In the genomic region with DNA sequence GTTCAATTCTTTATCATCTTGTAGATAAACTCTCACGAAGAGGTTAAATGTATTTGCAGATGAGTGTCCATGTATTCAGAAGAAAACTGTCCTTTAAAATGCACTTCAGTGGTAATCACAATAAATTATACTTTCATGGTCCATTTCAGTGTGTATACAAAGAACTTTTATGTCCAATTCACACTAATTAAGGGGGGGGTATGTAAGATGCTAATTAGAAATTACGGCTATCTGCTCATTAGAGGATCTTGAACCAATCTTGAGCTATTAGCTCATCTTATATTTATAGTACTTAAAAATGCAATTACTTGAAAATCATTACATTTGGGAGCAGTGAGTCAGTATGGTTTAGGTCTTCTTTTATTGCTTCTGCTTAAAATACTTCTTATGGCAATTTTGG, we compare ENCODE assay signal across 25 mouse cellular contexts. TPM values are rescaled to one million over a fixed set of nuclear protein-coding genes. Genes with fewer than 3 reads are reported as not detected.
DNase-seq lines count a peak whose midpoint lies in the region; ATAC-seq and TF ChIP-seq lines count a peak whose summit lies in the region.
"Had no signal": no experiment of that assay in that cellular context is flagged by ENCODE, and none has a peak within 500 bp of the region (broad histone marks: within the 10 kb centered on the region; RNA-seq: fewer than 3 reads in every experiment).

No protein-coding gene starts in this region.

- intact Hi-C loops in heart, postnatal 25 days (cut with DNase I): no loop called here

- no peaks in the 10 kb centered on the region for H3K36me3 ChIP-seq in forebrain, embryonic 13.5 days (ENCODE audit: poor library complexity, severe bottlenecking)
- H3K36me3 ChIP-seq in forebrain, postnatal 0 days (ENCODE audit: insufficient read depth): no peaks in the 10 kb centered on the region
- no peaks in the 10 kb centered on the region for H3K36me3 ChIP-seq in heart, embryonic 14.5 days (ENCODE audit: control insufficient read depth, insufficient read depth, low read length)
- H3K36me3 ChIP-seq: embryonic facial prominence, embryonic 10.5 days; embryonic facial prominence, embryonic 13.5 days; hindbrain, embryonic 10.5 days; hindbrain, embryonic 13.5 days; intestine, embryonic 15.5 days had no signal

- DNase-seq in forebrain, postnatal 0 days: no peak
- DNase-seq in heart, postnatal 25 days (ENCODE audit: low spot score): no peak
- peak; percentile 66 for DNase-seq in retina, postnatal 1 day
- DNase-seq in retina, embryonic 14.5 days (ENCODE audit: low spot score): no peak
- DNase-seq: adrenal gland, adult 2 months; adrenal gland, postnatal 14 days; cerebellum, adult 11-12 months; cerebellum, adult 8-10 months; cerebellum, postnatal 10 days; cerebellum, postnatal 36 days; embryo, embryonic 11 days; gastrocnemius, adult 2 months; gastrocnemius, postnatal 14 days; heart, postnatal 14 days; kidney, adult 11 months had no signal

- 25% methylated on average over 2 of the region's 2 CpGs for WGBS in forebrain, embryonic 13.5 days
- 29% methylated on average over 2 of the region's 2 CpGs for WGBS in forebrain, postnatal 0 days
- 53% methylated on average over 2 of the region's 2 CpGs for WGBS in heart, embryonic 14.5 days

- no peaks in the 10 kb centered on the region for H3K9me3 ChIP-seq in forebrain, embryonic 13.5 days (replicated peaks)
- H3K9me3 ChIP-seq in forebrain, postnatal 0 days (ENCODE audit: low read length): no peaks in the 10 kb centered on the region
- no peaks in the 10 kb centered on the region for H3K9me3 ChIP-seq in heart, embryonic 14.5 days (ENCODE audit: control insufficient read depth, low read length)
- H3K9me3 ChIP-seq: embryonic facial prominence, embryonic 10.5 days; embryonic facial prominence, embryonic 13.5 days; hindbrain, embryonic 10.5 days; hindbrain, embryonic 13.5 days; intestine, embryonic 15.5 days had no signal

- ATAC-seq in forebrain, embryonic 13.5 days: peak; percentile 64; the same call in 1 of the 2 replicates
- ATAC-seq in forebrain, postnatal 0 days: no peak
- ATAC-seq in heart, embryonic 14.5 days (ENCODE audit: insufficient number of reproducible peaks, insufficient read depth, low FRiP score, low read depth): no peak
- ATAC-seq: CD4-positive, CD25-positive, alpha-beta regulatory T cell, adult 4 months; hindbrain, embryonic 16.5 days; intestine, embryonic 15.5 days had no signal

- H3K4me2 ChIP-seq in forebrain, embryonic 13.5 days: no peak overlapping the region
- no peak overlapping the region for H3K4me2 ChIP-seq in forebrain, postnatal 0 days (ENCODE audit: low read depth)
- H3K4me2 ChIP-seq in heart, embryonic 14.5 days (ENCODE audit: low read length): peak overlapping the region; percentile 42
- H3K4me2 ChIP-seq: embryonic facial prominence, embryonic 13.5 days; hindbrain, embryonic 13.5 days; intestine, embryonic 15.5 days had no signal

- H3K4me3 ChIP-seq in forebrain, embryonic 13.5 days: no peak overlapping the region
- no peak overlapping the region for H3K4me3 ChIP-seq in forebrain, postnatal 0 days (ENCODE audit: low read depth, low read length)
- H3K4me3 ChIP-seq in heart, embryonic 14.5 days (ENCODE audit: control insufficient read depth in 1 of 2, insufficient read depth in 1 of 2, low read depth in 1 of 2, low read length in 2 of 2): no peak overlapping the region
- H3K4me3 ChIP-seq: embryonic facial prominence, embryonic 10.5 days; embryonic facial prominence, embryonic 13.5 days; erythroblast, embryonic 14.5 days; gastrocnemius, adult 2 months; hindbrain, embryonic 10.5 days; hindbrain, embryonic 13.5 days; intestine, embryonic 15.5 days had no signal

- TF ChIP-seq CTCF in forebrain, postnatal 0 days (IDR thresholded peaks at IDR 0.05; ENCODE audit: low read depth): no peak

- H3K27me3 ChIP-seq in forebrain, embryonic 13.5 days: no peaks in the 10 kb centered on the region
- no peaks in the 10 kb centered on the region for H3K27me3 ChIP-seq in forebrain, postnatal 0 days (ENCODE audit: insufficient read depth, low read length)
- H3K27me3 ChIP-seq in heart, embryonic 14.5 days (ENCODE audit: control insufficient read depth, insufficient read depth, low read length): no peaks in the 10 kb centered on the region
- H3K27me3 ChIP-seq: embryonic facial prominence, embryonic 13.5 days; hindbrain, embryonic 13.5 days; intestine, embryonic 15.5 days had no signal

- H3K9ac ChIP-seq in forebrain, embryonic 13.5 days: no peak overlapping the region
- H3K9ac ChIP-seq in forebrain, postnatal 0 days: no peak overlapping the region
- no peak overlapping the region for H3K9ac ChIP-seq in heart, embryonic 14.5 days (ENCODE audit: low read length)
- H3K9ac ChIP-seq: embryonic facial prominence, embryonic 13.5 days; hindbrain, embryonic 13.5 days; intestine, embryonic 15.5 days had no signal

- H3K27ac ChIP-seq in forebrain, embryonic 13.5 days: no peak overlapping the region
- no peak overlapping the region for H3K27ac ChIP-seq in forebrain, postnatal 0 days (ENCODE audit: low read depth, low read length)
- H3K27ac ChIP-seq in heart, embryonic 14.5 days (replicated peaks in 1 of 2; ENCODE audit: control insufficient read depth in 1 of 2, insufficient read depth in 1 of 2, low read depth in 2 of 2, low read length in 2 of 2): peak overlapping the region in 1 of 2 experiments; percentile 0; a peak in 1 of 4 replicates
- H3K27ac ChIP-seq: embryonic facial prominence, embryonic 10.5 days; embryonic facial prominence, embryonic 13.5 days; gastrocnemius, adult 2 months; hindbrain, embryonic 10.5 days; hindbrain, embryonic 13.5 days; intestine, embryonic 15.5 days had no signal

- H3K4me1 ChIP-seq in forebrain, embryonic 13.5 days: peaks cover 20% of the 10 kb centered on the region
- no peaks in the 10 kb centered on the region for H3K4me1 ChIP-seq in forebrain, postnatal 0 days (ENCODE audit: insufficient read depth)
- H3K4me1 ChIP-seq in heart, embryonic 14.5 days (ENCODE audit: control insufficient read depth in 2 of 2, insufficient read depth in 2 of 2, low read length in 2 of 2): peaks cover 12 to 52% of the 10 kb centered on the region in 2 experiments
- H3K4me1 ChIP-seq: embryonic facial prominence, embryonic 13.5 days had no signal

RNA-seq across cellular contexts. Expression of a gene that starts 31.6 kb away (rescaled TPM):
- polyA plus RNA-seq in forebrain, embryonic 13.5 days (2015; fragmentation: Nextera tagmentation; extraction: Ambion mirVana): 38.5 and 39.6 TPM in 2 replicates
- total RNA-seq in forebrain, postnatal 0 days (2014; rRNA removed): 16.3 and 24.8 TPM in 2 replicates
- polyA plus RNA-seq in forebrain, postnatal 0 days (2015; fragmentation: Nextera tagmentation; extraction: Ambion mirVana): 9.0 and 13.5 TPM in 2 replicates
- polyA plus RNA-seq in heart, embryonic 14.5 days (2014; fragmentation: Nextera tagmentation; extraction: Ambion mirVana): 29.4 and 37.6 TPM in 2 replicates
- total RNA-seq in heart, postnatal 25 days (2021): 10 to 100 TPM; 15.3 to 22.8 TPM
